Mouse (Mus musculus) megakaryocyte, embryonic 14.5 days (primary cell): ENCODE results near the gene Fgfr2.

ENCODE experiments used
- FLI1 ChIP-seq: IDR thresholded peaks from 2 replicates; pipeline ENCODE4 v1.6.1; 2012; ENCODE audit warnings: low read length, inconsistent platforms, mixed read lengths
- GATA1 ChIP-seq: IDR thresholded peaks from 3 replicates; pipeline ENCODE4 v1.6.1; 2012; ENCODE audit warnings: mixed read lengths, low read length, inconsistent platforms, borderline replicate concordance

- TF ChIP-seq GATA1: no peak
- TF ChIP-seq FLI1: no peak
These were observed 2893.1 kb downstream of the Fgfr2 start for GRCm38 (mm10) chr7:130230034-130230433.
